Mouse (Mus musculus): ENCODE results near the gene Mrgprg. TPM values are rescaled to one million over a fixed set of nuclear protein-coding genes. Genes with fewer than 3 reads are reported as not detected.

The Mrgprg gene
- polyA plus RNA-seq, 1 experiment from 2014 or later: not detected

DNA sequence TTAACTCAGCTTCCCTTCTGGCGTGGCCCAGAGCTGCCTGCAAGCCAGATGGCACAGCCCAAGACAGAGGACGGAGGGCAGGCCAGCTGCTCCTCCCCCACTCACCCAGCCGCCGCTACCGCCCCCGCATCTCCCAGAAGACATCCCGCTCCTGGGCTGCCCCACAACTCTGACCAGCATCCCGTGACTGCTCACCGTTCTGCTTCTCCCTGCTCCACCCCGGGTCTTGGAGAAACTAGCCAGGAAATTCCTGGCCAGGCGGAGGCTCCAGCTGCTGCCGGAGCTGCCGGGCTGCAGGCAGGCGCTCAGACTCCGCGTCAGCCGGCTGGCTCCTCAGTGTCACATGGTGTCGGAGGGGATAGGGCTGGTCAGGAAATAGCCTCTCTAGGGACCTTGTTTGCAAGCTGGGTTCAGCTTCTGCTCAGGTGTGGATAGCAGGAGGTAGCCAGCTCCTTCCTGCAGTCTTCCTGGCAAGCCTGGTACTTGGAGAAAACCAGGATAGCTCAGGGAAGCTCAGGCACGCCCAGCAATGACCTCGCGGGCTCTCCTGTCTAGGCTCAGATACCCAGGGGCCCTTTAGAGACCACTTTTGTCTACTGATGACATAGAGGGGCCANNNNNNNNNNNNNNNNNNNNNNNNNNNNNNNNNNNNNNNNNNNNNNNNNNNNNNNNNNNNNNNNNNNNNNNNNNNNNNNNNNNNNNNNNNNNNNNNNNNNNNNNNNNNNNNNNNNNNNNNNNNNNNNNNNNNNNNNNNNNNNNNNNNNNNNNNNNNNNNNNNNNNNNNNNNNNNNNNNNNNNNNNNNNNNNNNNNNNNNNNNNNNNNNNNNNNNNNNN lies 17.4 kb upstream of the Mrgprg start, which contains the start of gene Mrgpre:
TSS of gene Mrgpre (minus strand) at position 505 of the 834 bp plus-strand sequence.
- Histone ChIP-seq H3K27ac (replicated peaks; ENCODE audit: low read depth, low read length) (peak within 1 kb of the TSS; percentile 56), H3K4me2 (ENCODE audit: low read depth, low read length) (peak within 1 kb of the TSS; percentile 74), H3K36me3 (replicated peaks; ENCODE audit: control insufficient read depth, insufficient read depth, low read depth, low read length) (no peaks in the 10 kb centered on the region), H3K9me3 (replicated peaks; ENCODE audit: control insufficient read depth, low read length) (no peaks in the 10 kb centered on the region), H3K4me1 (ENCODE audit: control insufficient read depth, insufficient read depth, low read length) (peaks cover 3% of the 10 kb centered on the region), H3K9ac (replicated peaks; ENCODE audit: low read length) (peak within 1 kb of the TSS; percentile 62), H3K4me3 (ENCODE audit: low read depth, low read length) (peak within 1 kb of the TSS; percentile 35), H3K27me3 (ENCODE audit: control insufficient read depth, insufficient read depth, low read length) (no peaks in the 10 kb centered on the region)
- DNase-seq (ENCODE audit: low spot score) (peak; percentile 82), ATAC-seq (replicated peaks; ENCODE audit: insufficient number of reproducible peaks, low FRiP score, low TSS enrichment, low read depth) (peak; percentile 82)
- WGBS: 4% methylated on average over 21 of the region's 21 CpGs

DNA sequence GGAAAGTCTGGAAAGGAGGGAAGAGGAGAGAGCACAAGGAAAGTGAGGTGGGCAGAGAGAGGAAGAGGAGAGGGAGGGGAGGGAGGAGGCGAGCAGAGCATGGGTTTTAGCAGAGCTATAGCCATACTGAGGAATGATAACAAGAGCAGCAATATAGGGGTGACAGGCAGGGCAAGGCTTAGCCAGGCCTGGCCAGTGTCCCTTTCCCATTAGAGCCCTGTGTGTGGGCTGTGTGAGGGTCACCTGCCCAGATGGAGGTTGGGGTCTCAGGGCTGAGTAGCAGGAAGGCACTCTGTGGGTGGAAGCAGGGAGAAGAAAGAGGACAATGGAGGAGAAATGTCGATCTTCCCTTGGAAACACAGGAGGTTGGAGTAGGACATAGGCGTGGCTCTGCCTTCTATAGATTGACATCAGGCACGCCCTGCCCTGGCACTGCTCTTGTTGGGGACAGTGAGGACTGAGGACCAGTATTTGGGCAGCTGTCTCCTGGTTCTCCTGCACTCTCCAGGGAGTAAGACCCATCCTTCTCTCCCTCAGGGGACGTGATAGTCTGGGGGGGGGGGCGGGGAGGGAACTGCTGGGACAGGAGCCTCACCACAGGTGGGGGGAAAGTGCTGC lies 16.7 kb upstream of the Mrgprg start:
- Histone ChIP-seq H3K9me3 (replicated peaks; ENCODE audit: control insufficient read depth, low read length) (no peaks in the 10 kb centered on the region), H3K4me3 (ENCODE audit: low read depth, low read length) (peak overlapping the region; percentile 35), H3K27me3 (ENCODE audit: control insufficient read depth, insufficient read depth, low read length) (no peaks in the 10 kb centered on the region), H3K4me1 (ENCODE audit: control insufficient read depth, insufficient read depth, low read length) (peaks cover 3% of the 10 kb centered on the region), H3K4me2 (ENCODE audit: low read depth, low read length) (peak overlapping the region; percentile 74), H3K9ac (replicated peaks; ENCODE audit: low read length) (peak overlapping the region; percentile 62), H3K36me3 (replicated peaks; ENCODE audit: control insufficient read depth, insufficient read depth, low read depth, low read length) (no peaks in the 10 kb centered on the region), H3K27ac (replicated peaks; ENCODE audit: low read depth, low read length) (peak overlapping the region; percentile 56)
- DNase-seq (ENCODE audit: low spot score): peak; percentile 17
- peak; percentile 49; the same call in 1 of the 2 replicates for ATAC-seq (replicated peaks; ENCODE audit: insufficient number of reproducible peaks, low FRiP score, low TSS enrichment, low read depth)
- 26% methylated on average over 4 of the region's 6 CpGs for WGBS

DNA sequence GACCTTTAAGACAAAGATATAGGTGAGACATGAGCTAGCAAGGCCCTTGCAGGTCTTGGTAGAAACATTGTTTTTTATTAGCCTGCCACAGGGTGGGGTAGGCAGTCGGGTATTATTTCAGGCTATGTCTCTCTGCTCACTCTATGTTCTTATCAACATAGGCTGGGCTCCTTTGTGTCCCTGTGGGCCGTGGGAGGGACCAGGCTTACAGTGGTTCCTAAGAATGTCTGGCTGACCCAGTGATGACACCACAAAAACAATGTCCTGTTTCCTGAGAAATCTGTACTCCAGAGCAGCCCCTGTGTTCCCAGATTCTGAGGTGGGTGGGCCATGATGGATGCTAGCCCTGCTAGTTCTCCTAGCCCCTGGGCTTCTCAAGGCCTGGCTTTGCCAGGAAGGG lies 10.6 kb upstream of the Mrgprg start:
- no peak overlapping the region for H3K27ac ChIP-seq (replicated peaks; ENCODE audit: low read depth, low read length)
- H3K9ac ChIP-seq (replicated peaks; ENCODE audit: low read length): no peak overlapping the region
- no peak overlapping the region for H3K4me2 ChIP-seq (ENCODE audit: low read depth, low read length)
- no peak for DNase-seq (ENCODE audit: low spot score)
- H3K27me3 ChIP-seq (ENCODE audit: control insufficient read depth, insufficient read depth, low read length): no peaks in the 10 kb centered on the region
- no peak for ATAC-seq (replicated peaks; ENCODE audit: insufficient number of reproducible peaks, low FRiP score, low TSS enrichment, low read depth)
- no peaks in the 10 kb centered on the region for H3K4me1 ChIP-seq (ENCODE audit: control insufficient read depth, insufficient read depth, low read length)
- no peaks in the 10 kb centered on the region for H3K9me3 ChIP-seq (replicated peaks; ENCODE audit: control insufficient read depth, low read length)
- no peaks in the 10 kb centered on the region for H3K36me3 ChIP-seq (replicated peaks; ENCODE audit: control insufficient read depth, insufficient read depth, low read depth, low read length)
- no peak overlapping the region for H3K4me3 ChIP-seq (ENCODE audit: low read depth, low read length)
- WGBS: 58% methylated on average over 2 of the region's 2 CpGs

DNA sequence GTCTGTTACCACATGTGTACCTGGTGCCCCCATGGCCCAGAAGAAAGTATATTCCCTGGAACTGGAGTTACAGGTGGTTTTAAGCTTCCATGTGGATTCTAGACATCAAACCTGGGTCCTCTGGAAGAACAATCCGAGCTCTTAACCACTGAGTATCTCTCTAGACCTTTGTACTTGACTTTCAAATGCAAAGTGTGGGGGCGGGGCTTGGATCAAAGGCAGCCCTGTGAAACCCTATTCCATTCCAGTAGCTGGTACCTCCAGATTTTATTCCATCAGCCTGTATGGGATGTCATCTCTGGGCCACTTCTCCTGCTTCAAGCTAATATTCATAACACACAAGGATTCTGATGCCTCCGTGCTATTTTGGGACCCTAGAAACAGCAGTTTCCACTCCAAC lies 9.3 kb upstream of the Mrgprg start:
- H3K36me3 ChIP-seq (replicated peaks; ENCODE audit: control insufficient read depth, insufficient read depth, low read depth, low read length): no peaks in the 10 kb centered on the region
- H3K27me3 ChIP-seq (ENCODE audit: control insufficient read depth, insufficient read depth, low read length): no peaks in the 10 kb centered on the region
- H3K4me2 ChIP-seq (ENCODE audit: low read depth, low read length): no peak overlapping the region
- no peak overlapping the region for H3K27ac ChIP-seq (replicated peaks; ENCODE audit: low read depth, low read length)
- DNase-seq (ENCODE audit: low spot score): no peak
- no peak for ATAC-seq (replicated peaks; ENCODE audit: insufficient number of reproducible peaks, low FRiP score, low TSS enrichment, low read depth)
- H3K4me1 ChIP-seq (ENCODE audit: control insufficient read depth, insufficient read depth, low read length): no peaks in the 10 kb centered on the region
- WGBS: 25% methylated on average over 3 of the region's 3 CpGs
- H3K4me3 ChIP-seq (ENCODE audit: low read depth, low read length): no peak overlapping the region
- no peaks in the 10 kb centered on the region for H3K9me3 ChIP-seq (replicated peaks; ENCODE audit: control insufficient read depth, low read length)
- H3K9ac ChIP-seq (replicated peaks; ENCODE audit: low read length): no peak overlapping the region

DNA sequence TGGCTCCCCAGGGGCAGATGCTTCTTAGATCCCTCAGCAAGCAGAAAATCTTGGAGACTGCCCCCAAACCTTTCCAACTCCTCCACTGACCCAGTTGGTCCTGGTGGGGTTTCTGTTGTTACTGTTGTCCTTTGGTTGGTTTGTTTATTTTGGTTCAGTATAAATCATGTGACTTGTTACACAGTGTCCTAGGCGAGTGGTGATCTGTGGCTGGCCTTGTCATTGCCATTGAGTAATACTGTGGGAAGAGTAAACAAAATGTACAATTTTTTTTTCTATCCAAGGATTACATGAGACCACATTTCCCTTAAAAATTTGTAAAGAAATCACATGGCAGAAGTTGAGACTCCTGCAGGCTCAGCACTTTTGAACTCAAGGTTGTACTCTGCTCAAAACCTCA lies 2.7 kb upstream of the Mrgprg start:
- no peak for DNase-seq (ENCODE audit: low spot score)
- Histone ChIP-seq H3K27ac (replicated peaks; ENCODE audit: low read depth, low read length) (no peak overlapping the region), H3K9ac (replicated peaks; ENCODE audit: low read length) (no peak overlapping the region), H3K27me3 (ENCODE audit: control insufficient read depth, insufficient read depth, low read length) (no peaks in the 10 kb centered on the region; the same call in 1 of the 2 replicates), H3K36me3 (replicated peaks; ENCODE audit: control insufficient read depth, insufficient read depth, low read depth, low read length) (no peaks in the 10 kb centered on the region), H3K4me1 (ENCODE audit: control insufficient read depth, insufficient read depth, low read length) (no peaks in the 10 kb centered on the region), H3K4me3 (ENCODE audit: low read depth, low read length) (no peak overlapping the region), H3K9me3 (replicated peaks; ENCODE audit: control insufficient read depth, low read length) (no peaks in the 10 kb centered on the region), H3K4me2 (ENCODE audit: low read depth, low read length) (no peak overlapping the region)
- 62% methylated on average over 1 of the region's 1 CpGs for WGBS
- no peak for ATAC-seq (replicated peaks; ENCODE audit: insufficient number of reproducible peaks, low FRiP score, low TSS enrichment, low read depth)

DNA sequence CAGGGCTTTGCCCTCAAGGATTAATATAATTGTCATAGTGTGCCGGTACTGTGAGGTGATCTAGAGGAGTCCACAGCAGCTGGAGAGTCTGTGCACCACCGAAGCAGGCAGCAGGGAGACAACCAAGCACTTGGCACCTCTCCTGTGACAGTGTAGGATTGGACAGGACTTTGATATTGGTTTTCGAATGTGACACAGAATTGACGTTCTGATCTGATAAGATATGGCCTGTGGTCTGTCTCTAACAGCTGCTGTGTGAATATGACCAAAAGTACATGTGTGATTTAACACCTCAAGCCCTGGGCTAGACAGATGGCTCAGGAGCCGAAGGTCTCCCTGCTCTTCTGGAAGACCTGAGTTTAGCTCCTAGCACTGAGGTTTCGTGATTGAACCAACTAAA lies 1.5 kb upstream of the Mrgprg start:
- no peaks in the 10 kb centered on the region for H3K9me3 ChIP-seq (replicated peaks; ENCODE audit: control insufficient read depth, low read length)
- WGBS: 81% methylated on average over 6 of the region's 6 CpGs
- H3K27me3 ChIP-seq (ENCODE audit: control insufficient read depth, insufficient read depth, low read length): no peaks in the 10 kb centered on the region; the same call in 1 of the 2 replicates
- H3K4me2 ChIP-seq (ENCODE audit: low read depth, low read length): no peak overlapping the region
- no peak overlapping the region for H3K4me3 ChIP-seq (ENCODE audit: low read depth, low read length)
- DNase-seq (ENCODE audit: low spot score): no peak
- ATAC-seq (replicated peaks; ENCODE audit: insufficient number of reproducible peaks, low FRiP score, low TSS enrichment, low read depth): no peak
- no peak overlapping the region for H3K27ac ChIP-seq (replicated peaks; ENCODE audit: low read depth, low read length)
- no peak overlapping the region for H3K9ac ChIP-seq (replicated peaks; ENCODE audit: low read length)
- H3K4me1 ChIP-seq (ENCODE audit: control insufficient read depth, insufficient read depth, low read length): no peaks in the 10 kb centered on the region
- no peaks in the 10 kb centered on the region for H3K36me3 ChIP-seq (replicated peaks; ENCODE audit: control insufficient read depth, insufficient read depth, low read depth, low read length)

DNA sequence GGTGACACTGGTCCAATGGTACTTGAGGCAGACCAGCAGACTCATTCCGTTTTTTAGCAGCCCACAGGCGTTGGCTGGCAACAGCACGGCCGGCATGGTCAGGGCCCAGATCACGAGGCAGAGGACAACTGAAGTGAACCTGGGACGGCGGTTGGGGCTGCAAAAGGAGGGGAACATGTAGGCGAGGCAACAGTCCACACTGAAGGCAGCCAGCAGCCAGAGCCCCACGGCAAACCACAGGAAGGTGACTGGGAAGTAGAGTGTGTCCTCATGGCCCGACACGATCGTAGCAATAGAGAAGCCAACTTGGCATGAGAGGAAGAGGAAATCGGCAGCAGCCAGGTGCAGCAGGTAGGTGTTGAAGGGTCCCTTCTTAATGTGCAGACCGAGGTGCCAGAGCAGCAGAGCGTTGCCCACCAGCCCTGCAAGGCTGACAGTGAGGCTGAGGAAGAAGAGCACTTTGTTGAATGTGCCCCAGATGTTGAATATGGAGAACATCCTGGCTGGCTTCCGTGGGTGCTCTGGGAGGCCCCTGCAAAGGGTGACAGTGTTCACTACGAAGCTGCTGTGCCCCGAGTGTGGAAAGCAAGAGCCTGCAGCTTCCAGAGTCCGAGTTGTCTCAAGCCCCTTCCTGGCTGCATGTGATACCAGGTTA lies 1.8 kb downstream of the Mrgprg start:
- Histone ChIP-seq H3K4me3 (ENCODE audit: low read depth, low read length) (no peak overlapping the region), H3K27ac (replicated peaks; ENCODE audit: low read depth, low read length) (no peak overlapping the region), H3K9ac (replicated peaks; ENCODE audit: low read length) (no peak overlapping the region), H3K9me3 (replicated peaks; ENCODE audit: control insufficient read depth, low read length) (no peaks in the 10 kb centered on the region), H3K4me2 (ENCODE audit: low read depth, low read length) (no peak overlapping the region), H3K36me3 (replicated peaks; ENCODE audit: control insufficient read depth, insufficient read depth, low read depth, low read length) (no peaks in the 10 kb centered on the region), H3K4me1 (ENCODE audit: control insufficient read depth, insufficient read depth, low read length) (no peaks in the 10 kb centered on the region), H3K27me3 (ENCODE audit: control insufficient read depth, insufficient read depth, low read length) (no peaks in the 10 kb centered on the region; the same call in 1 of the 2 replicates)
- no peak for ATAC-seq (replicated peaks; ENCODE audit: insufficient number of reproducible peaks, low FRiP score, low TSS enrichment, low read depth)
- 79% methylated on average over 19 of the region's 19 CpGs for WGBS
- DNase-seq (ENCODE audit: low spot score): no peak

Measured in embryonic facial prominence, embryonic 11.5 days (tissue).